Mouse (Mus musculus) limb, embryonic 13.5 days (tissue): Measurements from ENCODE around the gene Gm47995. TPM values are rescaled to one million over a fixed set of nuclear protein-coding genes. Genes with fewer than 3 reads are reported as not detected.
"Not testable (repeated sequence)": the region's sequence is repeated elsewhere in the genome, so short reads cannot be mapped to it uniquely, and the experiment has no call there.

ENCODE experiments used
- ATAC-seq: fragments of 200-750 bp; cut with Nextera tagmentation; 2 replicates; pipeline ENCODE4 v1.8.0; 2017; ENCODE audit warnings: low read depth, moderate number of reproducible peaks, moderate TSS enrichment; ENCODE audit not compliant: low FRiP score
- H3K27ac ChIP-seq: fragments of 300-500 bp; sonication (generic); 2 replicates; pipeline ENCODE4 v1.5.1; 2015; ENCODE audit warnings: inconsistent platforms, mild to moderate bottlenecking, moderate library complexity
- H3K27me3 ChIP-seq: fragments of 300-500 bp; sonication (generic); 2 replicates; pipeline ENCODE4 v1.6.1; 2015; ENCODE audit warnings: mild to moderate bottlenecking, inconsistent platforms
- H3K36me3 ChIP-seq: fragments of 300-500 bp; sonication (generic); 2 replicates; pipeline ENCODE4 v1.6.1; 2015; ENCODE audit warnings: inconsistent platforms, mild to moderate bottlenecking, moderate library complexity
- H3K4me1 ChIP-seq: fragments of 300-500 bp; sonication (generic); 2 replicates; pipeline ENCODE4 v1.6.1; 2015; ENCODE audit warnings: inconsistent platforms
- H3K4me2 ChIP-seq: fragments of 300-500 bp; sonication (generic); replicated peaks from 2 replicates; pipeline ENCODE4 v1.6.1; 2015; ENCODE audit warnings: inconsistent platforms, mild to moderate bottlenecking, moderate library complexity
- H3K4me3 ChIP-seq: fragments of 300-500 bp; sonication (generic); 2 replicates; pipeline ENCODE4 v1.5.1; 2015; ENCODE audit warnings: moderate library complexity, mild to moderate bottlenecking, inconsistent platforms
- H3K9ac ChIP-seq: fragments of 300-500 bp; sonication (generic); 2 replicates; pipeline ENCODE4 v1.6.1; 2015; ENCODE audit warnings: mild to moderate bottlenecking, inconsistent platforms
- H3K9me3 ChIP-seq: fragments of 300-500 bp; sonication (generic); 2 replicates; pipeline ENCODE4 v1.6.1; 2016; ENCODE audit warnings: inconsistent platforms
- WGBS: fragments of 180-500 bp; shearing (Covaris S2); methylation state at CpG from one replicate; pipeline ENCODE4 v1.1.7; 2015; 5-methylcytosine and 5-hydroxymethylcytosine counted together
- polyA plus RNA-seq: library from polyadenylated mRNA; unstranded; fragments of >200 nt; fragmentation: Nextera tagmentation; extraction: Ambion mirVana; gene quantifications from 2 replicates; pipeline ENCODE4 v1.2.1, GENCODE M21; 2015

Gene Gm47995
- not detected in 2 replicates for polyA plus RNA-seq

- not testable (repeated sequence) for ATAC-seq, H3K36me3 ChIP-seq, H3K27me3 ChIP-seq, H3K27ac ChIP-seq, H3K4me2 ChIP-seq, H3K4me1 ChIP-seq, H3K9me3 ChIP-seq, H3K9ac ChIP-seq, H3K4me3 ChIP-seq
- 66% methylated on average over 2 of the region's 4 CpGs for WGBS
Measured at GRCm38 (mm10) chr1:151198120-151198519, at the start of gene Gm47995. Gene Gm47995 (plus strand): TSS chr1:151198448.

- Histone ChIP-seq H3K4me1 (peaks cover 4% of the 10 kb centered on the region; the same call in 1 of the 2 replicates), H3K9me3 (no peaks in the 10 kb centered on the region), H3K9ac (no peak overlapping the region), H3K27ac (no peak overlapping the region), H3K27me3 (no peaks in the 10 kb centered on the region), H3K4me3 (no peak overlapping the region), H3K36me3 (no peaks in the 10 kb centered on the region), H3K4me2 (no peak overlapping the region)
- ATAC-seq = no peak
- WGBS = 92% methylated on average over 7 of the region's 7 CpGs
Measured at GRCm38 (mm10) chr1:151150211-151150610, 48.0 kb upstream of the Gm47995 start.

- WGBS = 81% methylated on average over 2 of the region's 2 CpGs
- H3K9ac ChIP-seq = no peak overlapping the region
Measured at GRCm38 (mm10) chr1:151151089-151151488, 47.2 kb upstream of the Gm47995 start.

GRCm38 (mm10) chr1:151153056-151153652, 45.1 kb upstream of the Gm47995 start:
- Histone ChIP-seq H3K27me3 (no peaks in the 10 kb centered on the region), H3K4me1 (peaks cover 9% of the 10 kb centered on the region; the same call in 1 of the 2 replicates), H3K4me3 (no peak overlapping the region), H3K36me3 (no peaks in the 10 kb centered on the region), H3K9me3 (no peaks in the 10 kb centered on the region), H3K4me2 (no peak overlapping the region), H3K9ac (no peak overlapping the region), H3K27ac (no peak overlapping the region)
- WGBS = 85% methylated on average over 6 of the region's 6 CpGs
- ATAC-seq = no peak

More at GRCm38 (mm10) chr1:151151089-151151488, 47.2 kb upstream of the Gm47995 start:
- H3K9me3 ChIP-seq = no peaks in the 10 kb centered on the region
- no peaks in the 10 kb centered on the region for H3K36me3 ChIP-seq
- no peak overlapping the region for H3K4me2 ChIP-seq
- H3K4me1 ChIP-seq = peaks cover 4% of the 10 kb centered on the region; the same call in 1 of the 2 replicates
- H3K4me3 ChIP-seq = no peak overlapping the region
- ATAC-seq = no peak
- H3K27ac ChIP-seq = no peak overlapping the region
- no peaks in the 10 kb centered on the region for H3K27me3 ChIP-seq

- H3K4me2 ChIP-seq, ATAC-seq, H3K9me3 ChIP-seq, H3K27ac ChIP-seq, H3K36me3 ChIP-seq, H3K9ac ChIP-seq, H3K4me3 ChIP-seq, H3K27me3 ChIP-seq, H3K4me1 ChIP-seq: not testable (repeated sequence)
- WGBS = 91% methylated on average over 9 of the region's 9 CpGs
Measured at GRCm38 (mm10) chr1:151154131-151154530, 44.1 kb upstream of the Gm47995 start.

- 90% methylated on average over 3 of the region's 3 CpGs for WGBS
- Histone ChIP-seq H3K27me3 (no peaks in the 10 kb centered on the region), H3K27ac (no peak overlapping the region), H3K9me3 (no peaks in the 10 kb centered on the region), H3K4me2 (no peak overlapping the region), H3K9ac (no peak overlapping the region), H3K36me3 (no peaks in the 10 kb centered on the region), H3K4me1 (peaks cover 11% of the 10 kb centered on the region; the same call in 1 of the 2 replicates), H3K4me3 (no peak overlapping the region)
- ATAC-seq = no peak
Measured at GRCm38 (mm10) chr1:151156129-151156528, 42.1 kb upstream of the Gm47995 start.

- Histone ChIP-seq H3K4me3 (no peak overlapping the region), H3K27ac (no peak overlapping the region), H3K27me3 (no peaks in the 10 kb centered on the region), H3K9ac (no peak overlapping the region), H3K4me1 (peaks cover 9% of the 10 kb centered on the region; the same call in 1 of the 2 replicates), H3K36me3 (no peaks in the 10 kb centered on the region), H3K4me2 (no peak overlapping the region), H3K9me3 (no peaks in the 10 kb centered on the region)
- 76% methylated on average over 7 of the region's 7 CpGs for WGBS
- ATAC-seq = no peak
Measured at GRCm38 (mm10) chr1:151156777-151157632, 41.2 kb upstream of the Gm47995 start.

GRCm38 (mm10) chr1:151157963-151158856, 40.0 kb upstream of the Gm47995 start:
- Histone ChIP-seq H3K36me3 (no peaks in the 10 kb centered on the region), H3K9me3 (no peaks in the 10 kb centered on the region), H3K4me1 (peaks cover 7% of the 10 kb centered on the region; the same call in 1 of the 2 replicates), H3K4me3 (no peak overlapping the region), H3K27ac (no peak overlapping the region), H3K27me3 (no peaks in the 10 kb centered on the region), H3K4me2 (no peak overlapping the region), H3K9ac (no peak overlapping the region)
- 27% methylated on average over 9 of the region's 9 CpGs for WGBS
- ATAC-seq = no peak

GRCm38 (mm10) chr1:151158857-151159510, 39.3 kb upstream of the Gm47995 start:
- no peak overlapping the region for H3K4me2 ChIP-seq
- H3K36me3 ChIP-seq = no peaks in the 10 kb centered on the region
- no peak for ATAC-seq
- H3K9ac ChIP-seq = no peak overlapping the region
- no peaks in the 10 kb centered on the region for H3K9me3 ChIP-seq
- no peaks in the 10 kb centered on the region for H3K27me3 ChIP-seq
- no peak overlapping the region for H3K27ac ChIP-seq
- WGBS = 80% methylated on average over 2 of the region's 2 CpGs
- no peak overlapping the region for H3K4me3 ChIP-seq
- H3K4me1 ChIP-seq = peaks cover 7% of the 10 kb centered on the region; the same call in 1 of the 2 replicates

GRCm38 (mm10) chr1:151166031-151166430, 32.2 kb upstream of the Gm47995 start:
- H3K4me1 ChIP-seq = peaks cover 11% of the 10 kb centered on the region
- no peaks in the 10 kb centered on the region for H3K27me3 ChIP-seq
- no peak overlapping the region for H3K4me3 ChIP-seq
- WGBS = 34% methylated on average over 8 of the region's 8 CpGs
- no peak for ATAC-seq
- H3K36me3 ChIP-seq = no peaks in the 10 kb centered on the region
- H3K4me2 ChIP-seq = no peak overlapping the region
- H3K27ac ChIP-seq = no peak overlapping the region
- H3K9ac ChIP-seq = no peak overlapping the region
- H3K9me3 ChIP-seq = no peaks in the 10 kb centered on the region

- 24% methylated on average over 12 of the region's 12 CpGs for WGBS
- no peak for ATAC-seq
- H3K4me3 ChIP-seq = no peak overlapping the region
- H3K27me3 ChIP-seq = no peaks in the 10 kb centered on the region
- H3K4me2 ChIP-seq = 0 out of 2 replicates have a peak overlapping the region, but pooled peaks have one; percentile 2
- H3K9me3 ChIP-seq = no peaks in the 10 kb centered on the region
- H3K36me3 ChIP-seq = no peaks in the 10 kb centered on the region
- H3K4me1 ChIP-seq = peaks cover 11% of the 10 kb centered on the region
- H3K27ac ChIP-seq = no peak overlapping the region
- H3K9ac ChIP-seq = no peak overlapping the region
Measured at GRCm38 (mm10) chr1:151167297-151168047, 30.8 kb upstream of the Gm47995 start.
